Comparison of ENCODE assay signal across 7 mouse cellular contexts in genomic region chr2:106955621-106956020, GRCm38 (mm10). TPM values are rescaled to one million over a fixed set of nuclear protein-coding genes. Genes with fewer than 3 reads are reported as not detected.
DNase-seq lines count a peak whose midpoint lies in the region; ATAC-seq and TF ChIP-seq lines count a peak whose summit lies in the region.

No protein-coding gene starts in this region.

- no peak overlapping the region for H3K4me3 ChIP-seq in left cerebral cortex, adult 2 months

- peak; percentile 46; the same call in 1 of the 2 replicates for ATAC-seq in megakaryocyte-erythroid progenitor cell, adult 5-6 weeks (replicated peaks; ENCODE audit: low FRiP score, low TSS enrichment, poor library complexity, severe bottlenecking)

- no peak overlapping the region for H3K27ac ChIP-seq in left cerebral cortex, adult 2 months

- intact Hi-C loops in left cerebral cortex, adult 2 months (cut with DNase I): loop anchor here (1.0 to 5.0 kb wide), 3 partner anchors 263 to 600 kb away; partner anchors contain the start of gene Mpped2
- intact Hi-C loops in left cerebral cortex, postnatal 4 days (cut with DNase I): loop anchor here (2.0 to 10.0 kb wide), 3 partner anchors 261 to 601 kb away; partner anchors contain the start of gene Mpped2

- no peak for DNase-seq in left cerebral cortex, adult 2 months (ENCODE audit: extremely low spot score in 1 of 2, low spot score in 2 of 2)
- DNase-seq in left cerebral cortex, postnatal 4 days: no peak
- peak; percentile 71 for DNase-seq in MN1 (ENCODE audit: low spot score)
- DNase-seq in cerebellum, adult 9-10 months: peak; percentile 67
- peak; percentile 43 for DNase-seq in induced T-regulatory cell, adult 2 months (ENCODE audit: low read depth)
- no peak for DNase-seq in spleen, postnatal 4 days (ENCODE audit: low spot score in 2 of 2)

- TF ChIP-seq CTCF in left cerebral cortex, adult 2 months (IDR thresholded peaks at IDR 0.05): peak; percentile 86

RNA-seq across cellular contexts. Expression of gene Arl14ep, which starts 18.6 kb away (rescaled TPM):
- total RNA-seq in left cerebral cortex, adult 2 months (2021): 10 to 100 TPM; 34.5 to 38.2 TPM
- total RNA-seq in left cerebral cortex, postnatal 4 days (2021): 10 to 100 TPM; 32.3 to 33.0 TPM
- 15.4 and 20.1 TPM in 2 replicates for total RNA-seq in megakaryocyte-erythroid progenitor cell, adult 5-6 weeks (2014; fragmentation: Nextera tagmentation)
- total RNA-seq in megakaryocyte-erythroid progenitor cell, adult 5-6 weeks (2017): 24.9 and 31.2 TPM in 2 replicates

Comparison
In these comparisons a context has a peak if more than half of its experiments do, and no peak if none do; other contexts are left out.
1. DNase-seq: peak in MN1 (single experiment), cerebellum, adult 9-10 months (single experiment) and induced T-regulatory cell, adult 2 months (single experiment); none in left cerebral cortex, adult 2 months (0 of 2), left cerebral cortex, postnatal 4 days (single experiment) and spleen, postnatal 4 days (0 of 2).